14 mouse cellular contexts compared by ENCODE assay signal in the genomic region with DNA sequence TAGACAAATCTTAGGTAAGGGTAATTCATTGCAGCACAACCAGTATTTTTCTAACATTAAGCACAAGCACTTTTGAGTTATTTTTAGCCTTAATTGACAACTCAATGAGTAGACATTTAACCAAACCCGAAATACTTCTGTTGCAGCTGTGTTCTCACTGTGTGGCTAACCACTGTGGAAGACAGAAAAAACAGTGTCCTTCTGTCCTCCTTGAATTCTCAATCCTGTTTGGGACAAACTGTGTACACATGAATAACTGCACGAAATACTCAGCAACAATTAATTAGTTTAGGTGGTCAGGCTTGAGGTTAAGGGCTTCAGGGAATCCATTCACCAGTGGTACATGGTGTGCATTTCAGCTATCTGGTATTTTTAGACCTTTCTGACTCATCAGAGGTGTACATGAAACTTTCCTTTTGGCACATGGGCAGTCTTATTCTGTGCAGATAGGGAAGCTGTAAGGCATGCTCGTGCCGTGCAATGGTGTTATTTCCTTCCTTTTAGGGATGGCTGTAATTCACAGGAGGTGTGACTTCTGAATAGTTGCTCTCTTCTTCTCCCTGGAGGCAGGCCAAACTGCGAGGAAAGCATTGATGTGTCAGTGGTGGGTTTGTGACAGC.
A peak's percentile ranks its signal among the peaks of the same experiment; 100 is the strongest.
DNase-seq lines count a peak whose midpoint lies in the region; ATAC-seq lines count a peak whose summit lies in the region.
"Had no signal": no experiment of that assay in that cellular context is flagged by ENCODE, and none has a peak within 500 bp of the region (broad histone marks: within the 10 kb centered on the region; RNA-seq: fewer than 3 reads in every experiment).

No protein-coding gene starts in this region.

- H3K9ac ChIP-seq in heart, embryonic 11.5 days (ENCODE audit: low read depth, low read length): no peak overlapping the region
- no peak overlapping the region for H3K9ac ChIP-seq in lung, embryonic 16.5 days (ENCODE audit: low read length)
- H3K9ac ChIP-seq: liver, embryonic 14.5 days had no signal

- no peaks in the 10 kb centered on the region for H3K36me3 ChIP-seq in heart, embryonic 11.5 days (ENCODE audit: control insufficient read depth, insufficient read depth, low read length)
- H3K36me3 ChIP-seq in lung, embryonic 16.5 days (ENCODE audit: control insufficient read depth, insufficient read depth, low read length): no peaks in the 10 kb centered on the region
- H3K36me3 ChIP-seq in forebrain, embryonic 10.5 days (replicated peaks): no peaks in the 10 kb centered on the region

- no peaks in the 10 kb centered on the region for H3K9me3 ChIP-seq in heart, embryonic 11.5 days (replicated peaks; ENCODE audit: control insufficient read depth, low read length)
- H3K9me3 ChIP-seq in lung, embryonic 16.5 days (ENCODE audit: control insufficient read depth, low read length): no peaks in the 10 kb centered on the region
- H3K9me3 ChIP-seq in forebrain, embryonic 10.5 days: no peaks in the 10 kb centered on the region

- no peaks in the 10 kb centered on the region for H3K27me3 ChIP-seq in heart, embryonic 11.5 days (ENCODE audit: control insufficient read depth, insufficient read depth, low read length)
- H3K27me3 ChIP-seq in lung, embryonic 16.5 days (ENCODE audit: control insufficient read depth, insufficient read depth, low read depth, low read length): no peaks in the 10 kb centered on the region
- no peaks in the 10 kb centered on the region for H3K27me3 ChIP-seq in forebrain, embryonic 10.5 days (ENCODE audit: poor library complexity, severe bottlenecking)

- H3K4me1 ChIP-seq in heart, embryonic 11.5 days (ENCODE audit: control insufficient read depth, insufficient read depth, low read length): peaks cover 4% of the 10 kb centered on the region; the same call in 1 of the 2 replicates
- H3K4me1 ChIP-seq in lung, embryonic 16.5 days (replicated peaks; ENCODE audit: control insufficient read depth, insufficient read depth, low read length): peaks cover 7% of the 10 kb centered on the region
- H3K4me1 ChIP-seq in forebrain, embryonic 10.5 days: no peaks in the 10 kb centered on the region; the same call in 1 of the 2 replicates

- H3K4me2 ChIP-seq in heart, embryonic 11.5 days: no peak overlapping the region
- no peak overlapping the region for H3K4me2 ChIP-seq in lung, embryonic 16.5 days (ENCODE audit: low read depth, low read length)

- DNase-seq in heart, adult 8-10 months (ENCODE audit: low spot score): no peak
- DNase-seq in lung, postnatal 25 days (ENCODE audit: low spot score): no peak
- peak; percentile 45 for DNase-seq in brain, adult 2 months (ENCODE audit: low read depth, low spot score)
- peak; percentile 5 to 28 for DNase-seq in lung, postnatal 4 days
- no peak for DNase-seq in forebrain, embryonic 10.5 days (ENCODE audit: extremely low spot score, low spot score)
- DNase-seq: cerebellum, adult 18-20 months; kidney, postnatal 10 days had no signal

- peak; percentile 49; the same call in 1 of the 2 replicates for ATAC-seq in heart, embryonic 11.5 days (replicated peaks; ENCODE audit: insufficient number of reproducible peaks, low FRiP score, low TSS enrichment)
- peak; percentile 41 for ATAC-seq in lung, embryonic 16.5 days (ENCODE audit: low read depth)
- ATAC-seq in erythroblast, adult 5-6 weeks (replicated peaks; ENCODE audit: low FRiP score, poor library complexity, severe bottlenecking): no peak
- ATAC-seq: CD4-positive, CD25-positive, alpha-beta regulatory T cell, adult 4 months; intestine, postnatal 0 days had no signal

- H3K27ac ChIP-seq in heart, embryonic 11.5 days (ENCODE audit: low read depth, low read length): peak overlapping the region; percentile 62
- H3K27ac ChIP-seq in lung, embryonic 16.5 days (ENCODE audit: low read length): no peak overlapping the region
- no peak overlapping the region for H3K27ac ChIP-seq in forebrain, embryonic 10.5 days
- H3K27ac ChIP-seq: liver, embryonic 14.5 days had no signal

- 40% methylated on average over 5 of the region's 5 CpGs for WGBS in heart, embryonic 11.5 days (ENCODE audit: insufficient replicate concordance)
- WGBS in lung, embryonic 16.5 days: 28% methylated on average over 5 of the region's 5 CpGs
- whole genome bisulfite sequencing in forebrain, embryonic 10.5 days: 79% methylated on average over 5 of the region's 5 CpGs

- no peak overlapping the region for H3K4me3 ChIP-seq in heart, embryonic 11.5 days (ENCODE audit: low read depth, low read length)
- H3K4me3 ChIP-seq in lung, embryonic 16.5 days (ENCODE audit: low read length): no peak overlapping the region
- no peak overlapping the region for H3K4me3 ChIP-seq in forebrain, embryonic 10.5 days
- H3K4me3 ChIP-seq: erythroblast, embryonic 14.5 days had no signal

Comparison
In these comparisons a context has a peak if more than half of its experiments do, and no peak if none do; other contexts are left out.
1. DNase-seq: peak in brain, adult 2 months (single experiment) and lung, postnatal 4 days (2 of 2); none in heart, adult 8-10 months (single experiment), lung, postnatal 25 days (single experiment) and forebrain, embryonic 10.5 days (single experiment).